Mouse (Mus musculus) cortical plate, adult 2 months (tissue): ENCODE results near the gene Olfml1. TPM values are rescaled to one million over a fixed set of nuclear protein-coding genes. Genes with fewer than 3 reads are reported as not detected.
A peak's percentile ranks its signal among the peaks of the same experiment; 100 is the strongest.

Source experiments
- H3K27ac ChIP-seq: fragments of 200-500 bp; 2 replicates; pipeline ENCODE4 v1.5.1; 2012; ENCODE audit warnings: low read length, control low read depth, inconsistent platforms; ENCODE audit not compliant: insufficient read depth
- H3K4me1 ChIP-seq: fragments of 200-500 bp; 2 replicates; pipeline ENCODE4 v1.6.1; 2011; ENCODE audit warnings: low read length; ENCODE audit not compliant: control insufficient read depth, insufficient read depth
- H3K4me3 ChIP-seq: fragments of 200-500 bp; 2 replicates; pipeline ENCODE4 v1.5.1; 2011; ENCODE audit warnings: mild to moderate bottlenecking, low read length, control low read depth; ENCODE audit not compliant: insufficient read depth
- CTCF ChIP-seq: fragments of 200-500 bp; IDR thresholded peaks from 2 replicates; pipeline ENCODE4 v1.5.1; 2011; ENCODE audit warnings: mild to moderate bottlenecking, control low read depth, low read length; ENCODE audit not compliant: insufficient read depth; ENCODE audit errors: extremely low read depth
- POLR2A ChIP-seq: fragments of 200-500 bp; IDR thresholded peaks from 2 replicates; pipeline ENCODE4 v1.6.1; 2011; ENCODE audit warnings: mild to moderate bottlenecking, low read length, control low read depth; ENCODE audit not compliant: insufficient read depth; ENCODE audit errors: extremely low read depth
- polyA plus RNA-seq: library from polyadenylated mRNA; depleted of rRNA; stranded (reverse); fragments of >200 nt; gene quantifications from 2 replicates; pipeline ENCODE4 v1.2.3, GENCODE M21; 2012

Olfml1 gene
- polyA plus RNA-seq, 1 experiment: 13.4 TPM

- TF ChIP-seq POLR2A (no peak), CTCF (no peak)
- Histone ChIP-seq H3K4me3 (no peak overlapping the region), H3K4me1 (no peaks in the 10 kb centered on the region), H3K27ac (no peak overlapping the region)
These were observed 13.8 kb upstream of the Olfml1 start for GRCm38 (mm10) chr7:107553461-107553860.

- Histone ChIP-seq H3K27ac (no peak overlapping the region), H3K4me1 (no peaks in the 10 kb centered on the region), H3K4me3 (no peak overlapping the region)
- TF ChIP-seq CTCF (0 out of 2 replicates have a peak, but pooled peaks have one; percentile 14), POLR2A (no peak)
These were observed 11.3 kb upstream of the Olfml1 start for GRCm38 (mm10) chr7:107555906-107556305.

GRCm38 (mm10) chr7:107560675-107561074 is 6.6 kb upstream of the Olfml1 start:
- Histone ChIP-seq H3K27ac (no peak overlapping the region), H3K4me1 (no peaks in the 10 kb centered on the region), H3K4me3 (no peak overlapping the region)
- TF ChIP-seq POLR2A: no peak
- TF ChIP-seq CTCF: no peak

- no peak for TF ChIP-seq CTCF
- TF ChIP-seq POLR2A: no peak
- no peaks in the 10 kb centered on the region for H3K4me1 ChIP-seq
- H3K27ac ChIP-seq: no peak overlapping the region
- no peak overlapping the region for H3K4me3 ChIP-seq
These were observed 5.7 kb upstream of the Olfml1 start for GRCm38 (mm10) chr7:107561584-107561983.

GRCm38 (mm10) chr7:107563727-107564126 is 3.5 kb upstream of the Olfml1 start:
- H3K27ac ChIP-seq: no peak overlapping the region
- H3K4me1 ChIP-seq: no peaks in the 10 kb centered on the region
- H3K4me3 ChIP-seq: no peak overlapping the region
- no peak for TF ChIP-seq CTCF
- TF ChIP-seq POLR2A: no peak

DNA sequence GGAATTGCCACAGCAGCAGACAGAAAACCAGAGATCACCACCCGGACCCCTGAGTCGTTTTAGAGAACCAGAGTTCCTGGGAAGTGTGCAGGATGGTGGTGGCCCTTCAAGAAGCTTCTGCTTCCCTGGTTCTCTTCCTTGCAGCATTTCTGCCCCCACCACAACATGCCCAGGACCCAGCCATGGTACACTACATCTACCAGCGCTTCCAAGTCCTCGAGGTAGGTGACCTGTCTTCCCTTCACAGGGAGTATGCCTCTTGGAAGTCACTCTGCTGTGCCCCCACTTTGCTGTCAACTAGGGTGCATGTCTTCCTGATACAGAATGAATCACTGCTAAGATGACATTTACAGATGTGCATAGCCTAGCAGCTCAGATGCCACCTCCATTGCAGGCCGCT is 428 bp downstream of the Olfml1 start:
- Histone ChIP-seq H3K4me3 (peak overlapping the region; percentile 12; the same call in 1 of the 2 replicates), H3K4me1 (no peaks in the 10 kb centered on the region), H3K27ac (peak overlapping the region; percentile 77; the same call in 1 of the 2 replicates)
- TF ChIP-seq CTCF (no peak), POLR2A (no peak)

DNA sequence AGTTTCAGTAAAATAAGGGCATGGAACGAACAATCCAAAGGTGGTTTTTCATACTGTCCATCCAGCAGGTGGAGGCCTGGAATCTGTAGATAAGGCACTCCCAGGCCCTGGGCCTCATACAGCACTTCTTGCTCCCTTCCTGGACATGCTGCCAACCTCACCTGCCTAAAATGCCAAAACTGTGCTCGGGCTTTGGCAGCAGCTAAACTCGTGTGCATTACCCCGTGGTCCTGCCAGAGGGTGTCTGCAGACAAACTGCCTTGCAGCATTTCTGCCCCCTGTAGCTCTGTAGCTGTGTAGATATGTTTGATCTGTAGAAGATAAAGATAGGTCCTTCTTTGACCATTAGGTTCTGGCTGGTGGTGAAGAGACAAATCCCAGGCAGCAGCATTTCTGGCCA is 1.7 kb downstream of the Olfml1 start:
- Histone ChIP-seq H3K27ac (no peak overlapping the region; the same call in 1 of the 2 replicates), H3K4me1 (no peaks in the 10 kb centered on the region), H3K4me3 (0 out of 2 replicates have a peak overlapping the region, but pooled peaks have one; percentile 26)
- no peak for TF ChIP-seq CTCF
- TF ChIP-seq POLR2A: no peak

- Histone ChIP-seq H3K4me3 (no peak overlapping the region), H3K27ac (no peak overlapping the region), H3K4me1 (no peaks in the 10 kb centered on the region)
- no peak for TF ChIP-seq CTCF
These were observed 6.6 kb downstream of the Olfml1 start for GRCm38 (mm10) chr7:107573856-107574255.

- Histone ChIP-seq H3K4me3 (no peak overlapping the region), H3K4me1 (no peaks in the 10 kb centered on the region)
These were observed 7.0 kb downstream of the Olfml1 start for GRCm38 (mm10) chr7:107574276-107574675.

GRCm38 (mm10) chr7:107592641-107593040 is 25.4 kb downstream of the Olfml1 start:
- H3K27ac ChIP-seq: no peak overlapping the region; the same call in 1 of the 2 replicates
- TF ChIP-seq CTCF (no peak), POLR2A (no peak)
- H3K4me3 ChIP-seq: no peak overlapping the region
- H3K4me1 ChIP-seq: no peaks in the 10 kb centered on the region

More at GRCm38 (mm10) chr7:107574276-107574675, 7.0 kb downstream of the Olfml1 start:
- TF ChIP-seq CTCF: no peak
- no peak for TF ChIP-seq POLR2A
- H3K27ac ChIP-seq: no peak overlapping the region
